Mouse (Mus musculus): ENCODE results near the gene Kcnmb3. TPM values are rescaled to one million over a fixed set of nuclear protein-coding genes. Genes with fewer than 3 reads are reported as not detected.

Kcnmb3 gene
- 1 to 10 TPM in 1 of 2 experiments, under 1 TPM in 1; 0.17 to 2.0 TPM for total RNA-seq (2021)
- long read RNA-seq, experiment 1: 0 reads
- long read RNA-seq, experiment 2: 0 reads

- no peak for DNase-seq (ENCODE audit: low spot score in 2 of 2)
Measured at GRCm38 (mm10) chr3:32492097-32493090, at the start of gene Kcnmb3. TSS of gene Kcnmb3 (minus strand) at chr3:32492231.

- no peak for DNase-seq (ENCODE audit: low spot score in 2 of 2)
Measured at GRCm38 (mm10) chr3:32538091-32538490, 46.1 kb upstream of the Kcnmb3 start.

- no peak for DNase-seq (ENCODE audit: low spot score in 2 of 2)
Measured at GRCm38 (mm10) chr3:32537556-32537955, 45.5 kb upstream of the Kcnmb3 start.

- DNase-seq (ENCODE audit: low spot score in 2 of 2): no peak
Measured at GRCm38 (mm10) chr3:32535692-32536091, 43.7 kb upstream of the Kcnmb3 start.

GRCm38 (mm10) chr3:32530041-32530440 is 38.0 kb upstream of the Kcnmb3 start:
- DNase-seq (ENCODE audit: low spot score in 2 of 2): no peak

- peak; percentile 71 to 91 for DNase-seq (ENCODE audit: low spot score in 2 of 2)
Measured at GRCm38 (mm10) chr3:32529303-32529898, 37.4 kb upstream of the Kcnmb3 start, which contains the start of gene Mfn1. TSS of gene Mfn1 (plus strand) at chr3:32529465.

GRCm38 (mm10) chr3:32527181-32527580 is 35.1 kb upstream of the Kcnmb3 start:
- DNase-seq (ENCODE audit: low spot score in 2 of 2): no peak

GRCm38 (mm10) chr3:32513528-32513927 is 21.5 kb upstream of the Kcnmb3 start:
- no peak for DNase-seq (ENCODE audit: low spot score in 2 of 2)

- DNase-seq (ENCODE audit: low spot score in 2 of 2): no peak
Measured at GRCm38 (mm10) chr3:32512686-32513284, 20.8 kb upstream of the Kcnmb3 start.

GRCm38 (mm10) chr3:32511191-32511550 is 19.1 kb upstream of the Kcnmb3 start:
- DNase-seq (ENCODE audit: low spot score in 2 of 2): no peak

- peak; percentile 97 to 98 for DNase-seq (ENCODE audit: low spot score in 2 of 2)
Measured at GRCm38 (mm10) chr3:32510375-32511190, 18.6 kb upstream of the Kcnmb3 start.

GRCm38 (mm10) chr3:32509496-32510374 is 17.7 kb upstream of the Kcnmb3 start, which contains the start of gene Zfp639:
TSS of gene Zfp639 (plus strand) at chr3:32510259.
- DNase-seq (ENCODE audit: low spot score in 2 of 2): no peak

GRCm38 (mm10) chr3:32508666-32509324 is 16.8 kb upstream of the Kcnmb3 start:
- peak in 1 of 2 experiments; percentile 31 for DNase-seq (ENCODE audit: low spot score in 2 of 2)

- no peak for DNase-seq (ENCODE audit: low spot score in 2 of 2)
Measured at GRCm38 (mm10) chr3:32506366-32507225, 14.6 kb upstream of the Kcnmb3 start.

- no peak for DNase-seq (ENCODE audit: low spot score in 2 of 2)
Measured at GRCm38 (mm10) chr3:32505841-32506240, 13.8 kb upstream of the Kcnmb3 start.

- DNase-seq (ENCODE audit: low spot score in 2 of 2): no peak
Measured at GRCm38 (mm10) chr3:32500346-32500745, 8.3 kb upstream of the Kcnmb3 start.

GRCm38 (mm10) chr3:32496711-32497070 is 4.7 kb upstream of the Kcnmb3 start:
- DNase-seq (ENCODE audit: low spot score in 2 of 2): no peak

Data from adrenal gland, postnatal 4 days (tissue).